Mouse (Mus musculus) frontal cortex, adult (tissue): ENCODE data around the gene Scmh1.
"Not testable (repeated sequence)": the region's sequence is repeated elsewhere in the genome, so short reads cannot be mapped to it uniquely, and the experiment has no call there.

Source experiments
- ATAC-seq: cut with Nextera tagmentation; 2 replicates; pipeline ENCODE4 v1.9.2; 2017; ENCODE audit warnings: mild to moderate bottlenecking, moderate library complexity, mixed read lengths; ENCODE audit not compliant: low TSS enrichment

Gene Scmh1

DNA sequence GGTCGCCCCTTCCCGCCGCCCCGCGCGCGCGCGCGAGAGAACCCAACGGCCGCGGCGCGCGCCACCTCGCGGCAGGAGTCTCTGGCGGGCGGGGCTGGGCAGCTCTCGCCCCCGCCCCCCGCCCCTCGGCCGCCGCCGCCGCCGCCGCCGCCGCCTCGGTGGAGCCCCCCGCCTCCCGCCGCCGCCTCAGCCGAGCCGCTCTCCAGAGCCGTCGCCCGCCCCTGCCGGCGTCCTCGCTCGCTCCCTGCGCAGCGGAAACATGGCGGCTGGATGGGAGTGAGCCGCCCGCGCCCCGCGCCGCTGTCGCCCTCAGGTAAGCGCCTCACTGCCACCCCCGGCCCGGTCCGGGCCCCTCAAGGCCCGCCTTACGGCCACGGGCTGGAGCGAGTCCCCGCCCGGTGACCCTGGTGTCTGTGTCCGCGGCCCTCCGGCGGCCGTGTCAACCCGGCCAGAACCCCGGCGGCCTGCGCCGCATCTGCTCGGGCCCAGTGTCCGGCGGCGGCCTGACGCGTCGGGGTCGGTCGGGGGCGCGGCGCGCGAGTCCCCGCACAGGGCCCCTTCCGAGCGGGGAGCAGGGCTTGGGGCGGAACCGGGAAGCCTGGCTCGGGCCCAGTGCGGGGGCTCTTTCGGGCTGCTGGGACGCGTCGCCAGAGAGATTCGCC, at the start of gene Scmh1:
TSS of gene Scmh1 (plus strand) at position 138 of the 662 bp plus-strand sequence.
- peak; percentile 79 for ATAC-seq

DNA sequence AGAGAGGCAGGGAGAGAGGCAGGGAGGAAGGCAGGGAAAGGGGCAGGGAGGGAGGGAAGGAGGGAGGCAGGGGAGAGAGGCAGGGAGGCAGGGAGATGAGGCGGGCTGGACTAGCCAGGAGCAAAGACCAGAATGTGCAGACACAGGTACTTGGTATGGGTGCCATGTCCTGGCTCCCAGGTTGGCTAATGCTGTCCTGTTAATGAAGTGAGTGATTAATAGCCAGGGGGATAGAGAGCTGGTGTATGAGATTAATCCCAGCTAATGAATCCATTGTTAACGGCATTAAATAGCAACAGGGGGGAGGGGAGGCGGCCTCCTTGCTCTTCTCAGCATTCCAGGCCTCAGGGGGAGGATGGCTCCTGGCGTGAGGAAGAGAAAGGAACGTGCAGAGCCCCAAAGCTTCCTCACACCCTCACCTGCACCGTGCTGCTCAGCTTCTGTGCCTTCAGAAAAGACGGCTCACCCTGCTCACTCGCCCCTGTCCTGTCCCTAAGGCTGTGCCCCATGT, 45.0 kb upstream of the Scmh1 start:
- no peak for ATAC-seq

DNA sequence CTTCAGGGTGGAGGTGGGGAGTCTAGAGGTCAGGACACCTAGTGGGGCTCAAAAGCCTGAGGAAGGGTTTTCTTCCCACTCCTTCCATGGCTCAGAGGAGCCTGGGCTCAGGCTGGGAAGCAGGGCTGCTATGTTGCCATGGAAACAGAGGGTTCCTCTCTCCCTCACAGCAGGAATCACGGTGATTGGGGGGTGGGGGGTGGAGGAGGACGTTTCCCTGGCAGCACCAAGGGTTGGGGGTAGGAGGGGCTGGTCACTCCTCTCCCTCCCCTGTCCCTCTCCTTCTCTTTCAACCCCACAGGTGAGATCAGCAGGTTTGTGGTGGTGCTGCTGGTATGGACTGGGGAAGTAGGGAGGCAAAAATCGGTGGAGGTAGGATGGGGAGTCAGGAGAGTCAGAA, 40.4 kb upstream of the Scmh1 start:
- peak; percentile 66 for ATAC-seq

DNA sequence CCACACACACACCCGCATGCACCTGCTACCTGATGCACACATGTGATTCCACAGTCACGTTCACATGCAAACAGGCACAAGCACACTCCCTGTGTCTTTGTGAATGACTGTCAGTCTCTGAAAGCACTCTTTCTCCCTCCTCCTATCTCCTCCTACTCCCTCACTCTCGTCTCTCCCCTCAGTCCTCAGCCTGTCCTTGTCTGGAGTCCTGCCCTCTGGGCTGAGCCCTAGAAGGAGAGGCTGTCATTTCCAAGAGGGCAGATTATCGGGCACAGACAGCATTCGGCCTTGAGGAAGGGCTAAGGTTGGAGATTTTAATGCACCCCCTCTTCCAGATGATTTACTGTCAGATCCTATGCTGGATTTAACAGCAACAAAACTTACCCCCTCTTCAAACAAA, 39.6 kb upstream of the Scmh1 start:
- peak; percentile 22; the same call in 1 of the 2 replicates for ATAC-seq

DNA sequence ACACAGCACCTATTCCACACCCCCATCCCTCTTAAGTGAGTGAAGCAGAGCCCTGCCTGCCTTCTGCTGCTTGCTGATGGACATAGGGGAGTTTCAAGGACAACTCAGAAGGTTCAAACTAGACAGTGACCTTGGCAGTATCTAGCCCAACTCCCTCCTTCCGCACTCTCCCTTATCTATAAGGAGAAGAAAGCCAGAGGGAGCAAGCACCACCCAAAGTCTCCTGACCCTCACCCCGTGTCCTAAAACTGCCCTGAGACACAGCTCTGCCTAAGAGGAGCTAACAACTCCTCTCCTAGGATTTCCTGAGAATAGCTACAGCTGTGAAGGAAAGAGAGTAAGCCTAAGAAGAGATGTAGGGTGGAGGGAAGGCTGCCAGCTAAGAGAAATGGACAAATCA, 37.0 kb upstream of the Scmh1 start:
- ATAC-seq: no peak

DNA sequence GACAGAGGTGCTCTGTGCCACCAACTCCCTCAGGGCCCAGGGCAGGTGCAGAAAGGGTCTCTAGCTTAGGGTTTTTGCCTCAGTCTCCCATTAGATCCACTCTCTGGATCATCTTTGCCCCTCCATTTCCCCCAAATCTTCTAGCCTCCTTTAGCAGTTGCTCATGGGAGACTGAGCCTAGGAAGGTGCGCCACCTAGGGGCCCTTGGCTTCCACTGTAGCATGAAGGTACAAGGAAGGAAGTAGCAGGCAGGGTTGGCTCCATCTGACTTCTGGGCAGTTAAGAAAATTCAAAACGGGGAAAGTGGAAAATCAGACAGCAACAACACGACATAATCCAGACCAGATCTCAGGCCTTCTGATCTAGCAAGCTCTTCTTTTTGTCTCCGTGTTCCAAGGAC, 36.4 kb upstream of the Scmh1 start:
- ATAC-seq: peak; percentile 78

DNA sequence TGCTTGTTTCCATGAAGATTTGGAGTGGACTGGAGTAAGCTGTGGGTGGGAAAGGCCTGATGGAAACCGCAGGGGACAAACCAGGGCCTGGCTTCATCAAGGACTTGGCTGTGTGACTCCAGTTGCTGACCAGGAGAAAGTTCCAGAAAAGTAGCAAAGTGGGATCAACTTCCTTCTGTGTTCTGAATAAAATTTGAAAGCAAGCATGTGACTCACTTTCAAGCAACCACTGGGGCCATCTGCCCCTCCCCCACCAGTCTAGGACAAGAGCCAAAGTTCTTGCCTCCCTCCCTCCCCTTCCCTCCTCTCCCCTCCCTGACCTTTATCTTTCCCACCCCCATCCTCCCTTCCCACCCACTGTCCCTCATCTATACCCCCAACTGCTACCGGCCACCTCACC, 35.9 kb upstream of the Scmh1 start:
- no peak for ATAC-seq

DNA sequence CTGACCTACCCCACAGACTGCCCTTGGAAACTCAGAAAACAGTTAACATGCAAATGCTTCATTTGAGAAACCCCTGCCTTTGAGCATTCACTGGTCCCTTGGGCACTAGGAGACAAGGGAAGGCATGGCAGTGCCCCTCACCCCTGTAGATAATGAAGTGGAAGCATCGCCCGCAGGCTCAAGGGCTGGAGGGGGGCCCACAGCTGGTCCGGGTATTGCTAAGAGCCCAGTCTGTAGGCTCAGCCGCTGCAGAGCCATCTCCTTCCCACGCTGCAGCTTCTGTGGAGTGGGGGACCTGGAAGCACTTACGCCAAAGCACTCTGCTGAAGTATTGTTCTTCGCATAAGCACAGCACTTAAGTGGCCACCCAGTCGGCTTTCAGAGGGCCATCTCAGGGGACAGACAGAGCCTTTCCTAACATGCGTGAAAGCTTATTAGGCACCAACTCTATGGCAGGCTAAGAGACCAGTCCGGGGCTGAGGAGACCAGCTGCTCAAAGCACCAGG, 35.2 kb upstream of the Scmh1 start:
- ATAC-seq: peak; percentile 57

DNA sequence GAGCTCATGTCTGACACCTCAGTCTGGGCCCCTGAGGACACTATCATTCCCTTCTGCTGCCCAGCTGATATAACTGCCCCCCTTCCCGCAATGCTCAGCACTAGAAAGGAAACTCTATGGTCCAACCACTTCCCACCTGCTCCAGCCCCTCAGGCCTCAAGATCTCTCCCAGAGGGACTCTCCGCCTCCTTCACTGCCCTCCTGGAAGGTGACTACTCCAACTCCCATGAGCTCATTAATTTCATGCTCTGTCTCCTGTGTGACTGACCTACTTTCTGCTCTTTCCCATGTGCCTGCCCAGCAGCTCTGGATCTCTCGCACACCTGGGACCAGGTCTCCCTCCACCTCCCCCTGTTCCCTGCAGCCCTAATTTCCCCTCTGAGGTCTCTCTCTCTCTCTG, 32.2 kb upstream of the Scmh1 start:
- ATAC-seq: no peak

DNA sequence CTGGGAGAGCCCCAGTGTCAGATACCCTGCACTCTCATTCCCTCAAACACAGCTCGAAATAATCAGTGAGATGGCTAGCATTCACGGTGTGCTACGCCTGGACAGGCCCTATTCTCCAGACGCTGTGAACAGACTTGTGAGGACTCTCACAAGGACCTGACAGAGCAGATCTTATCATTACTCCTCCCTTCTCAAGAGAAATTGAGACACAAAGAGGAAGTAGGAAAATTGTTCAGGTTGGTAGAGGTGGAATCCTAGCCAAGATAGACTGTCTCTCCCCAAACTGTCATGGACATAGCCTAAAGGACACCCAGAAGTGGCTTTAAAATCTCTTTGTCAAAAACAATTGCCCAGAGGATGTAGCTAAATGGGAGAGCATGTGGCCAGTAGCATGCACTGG, 31.3 kb upstream of the Scmh1 start:
- no peak for ATAC-seq

DNA sequence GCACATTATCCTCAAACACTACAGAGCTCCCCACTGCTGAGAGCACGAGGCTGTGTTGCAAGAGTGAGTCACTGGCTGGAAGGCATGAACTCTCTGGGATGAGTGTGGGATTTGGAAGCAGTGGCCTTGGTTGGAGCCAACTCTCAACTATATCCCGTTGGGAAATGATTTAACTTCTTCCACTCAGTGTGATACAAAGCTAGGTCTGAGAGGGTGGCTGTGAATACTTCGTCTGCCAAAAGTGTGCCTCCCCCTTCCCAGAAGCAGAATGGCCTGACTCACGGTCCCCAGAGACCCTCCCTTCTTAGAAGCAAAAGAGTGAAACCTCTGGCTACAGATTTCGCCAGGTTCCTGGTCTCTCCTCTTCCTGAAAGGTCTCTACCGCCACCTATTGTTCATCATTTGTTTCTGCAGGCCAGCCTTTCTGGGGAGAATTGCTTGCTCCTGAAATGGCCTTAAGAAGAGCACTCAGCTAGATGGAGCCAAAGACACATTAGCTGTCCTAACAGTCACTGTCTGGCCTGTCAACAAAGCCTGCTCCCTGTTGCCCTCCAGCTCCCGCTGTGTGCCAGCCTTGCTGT, 24.2 kb upstream of the Scmh1 start:
- peak; percentile 92 for ATAC-seq

DNA sequence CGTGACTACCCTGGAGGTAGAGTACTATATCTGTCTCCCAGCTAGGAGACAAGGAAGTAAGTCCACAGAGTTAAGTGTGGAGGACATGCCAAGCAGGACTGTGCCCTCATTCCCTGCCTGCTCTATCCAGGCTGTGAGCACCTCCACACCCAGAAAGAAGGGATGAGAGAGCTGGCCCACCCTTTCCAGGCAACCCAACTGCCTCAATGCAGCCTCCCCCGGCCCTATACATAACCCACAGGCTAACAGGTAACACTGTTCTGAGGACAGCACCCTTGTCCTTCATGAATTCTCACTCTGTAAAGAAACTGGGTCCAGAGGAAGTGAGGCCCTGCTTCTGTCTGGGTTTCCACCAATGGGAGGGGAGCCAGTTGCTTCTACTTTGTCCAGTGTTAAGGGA, 19.6 kb upstream of the Scmh1 start:
- ATAC-seq: no peak

DNA sequence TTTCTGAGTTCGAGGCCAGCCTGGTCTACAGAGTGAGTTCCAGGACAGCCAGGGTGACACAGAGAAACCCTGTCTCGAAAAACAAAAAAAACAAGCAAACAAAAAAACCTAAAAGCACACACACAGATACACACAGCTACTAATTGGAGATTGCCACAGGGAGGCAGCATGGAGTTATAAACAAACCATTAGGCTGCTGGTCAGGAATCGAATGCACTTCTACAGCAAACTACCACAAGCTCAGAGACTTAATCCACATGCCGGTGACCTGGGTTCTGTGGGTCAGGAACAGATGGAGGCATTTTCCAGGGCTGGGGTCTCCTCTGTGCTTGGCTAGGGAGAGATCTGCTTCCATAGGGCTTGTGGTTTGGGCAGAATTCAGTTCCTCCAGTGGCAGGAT, 17.6 kb upstream of the Scmh1 start:
- peak; percentile 76 for ATAC-seq

DNA sequence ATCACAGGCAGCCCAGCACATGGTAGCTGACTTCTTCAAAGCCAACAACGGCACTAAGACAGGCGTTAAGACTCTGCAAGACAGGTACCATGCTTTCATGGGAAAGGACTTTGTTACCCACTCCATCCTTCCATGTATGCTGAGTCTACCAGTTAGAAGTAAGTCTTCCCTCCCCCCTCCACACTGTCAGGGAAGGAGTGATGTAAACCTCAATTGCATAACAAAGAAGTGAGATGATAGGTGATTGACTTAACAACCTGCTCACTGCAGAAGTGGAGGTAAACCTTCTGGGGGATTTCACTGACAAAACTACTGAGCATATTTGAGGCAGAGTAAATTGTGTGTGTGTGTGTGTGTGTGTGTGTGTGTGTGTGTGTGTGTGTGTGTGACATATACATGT, 17.1 kb upstream of the Scmh1 start:
- no peak for ATAC-seq

DNA sequence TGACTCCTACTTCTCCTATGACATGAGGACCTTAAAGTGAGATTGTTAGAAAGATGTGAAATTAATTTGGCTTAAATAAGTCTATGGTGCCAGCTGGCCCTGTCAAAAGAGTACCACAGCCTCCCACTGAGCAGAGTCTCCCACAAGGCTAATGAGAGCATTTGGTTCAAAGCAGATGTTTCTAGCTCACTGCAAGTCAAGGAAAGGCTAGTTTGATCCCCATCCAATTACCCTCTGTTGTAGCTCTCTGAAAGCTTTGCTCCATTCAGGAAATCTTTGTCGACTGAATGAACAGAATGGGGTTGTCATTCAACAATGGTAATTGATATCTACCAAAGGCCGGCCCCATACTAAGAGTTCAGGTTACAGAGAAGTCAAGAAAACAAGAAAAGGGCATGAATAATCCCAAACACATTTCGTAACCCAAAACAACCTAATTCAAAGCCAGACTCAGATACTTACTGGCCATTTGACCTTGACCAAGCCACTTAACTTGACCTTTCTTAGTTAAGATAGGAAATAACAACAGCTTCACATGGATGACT, 16.0 kb upstream of the Scmh1 start:
- no peak for ATAC-seq

DNA sequence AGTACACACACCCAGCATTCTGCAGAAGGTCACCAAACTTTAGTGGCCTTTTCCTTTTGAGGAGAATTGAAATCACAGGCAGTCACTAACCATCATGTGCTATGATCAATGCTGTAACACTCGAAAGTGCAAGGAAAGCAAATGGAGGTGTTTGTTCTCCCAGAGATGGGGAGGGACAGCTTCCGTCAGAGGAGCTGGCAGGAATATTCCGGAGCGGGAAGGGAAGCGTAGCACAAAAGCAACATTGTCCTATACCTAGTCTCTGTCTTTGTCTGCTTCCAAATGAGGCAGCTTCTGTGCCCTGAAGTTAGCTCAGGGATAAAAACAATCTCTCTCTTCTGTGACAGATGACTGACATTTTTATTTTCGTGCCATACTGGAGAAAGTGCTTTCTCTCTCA, 15.5 kb upstream of the Scmh1 start:
- ATAC-seq: no peak

DNA sequence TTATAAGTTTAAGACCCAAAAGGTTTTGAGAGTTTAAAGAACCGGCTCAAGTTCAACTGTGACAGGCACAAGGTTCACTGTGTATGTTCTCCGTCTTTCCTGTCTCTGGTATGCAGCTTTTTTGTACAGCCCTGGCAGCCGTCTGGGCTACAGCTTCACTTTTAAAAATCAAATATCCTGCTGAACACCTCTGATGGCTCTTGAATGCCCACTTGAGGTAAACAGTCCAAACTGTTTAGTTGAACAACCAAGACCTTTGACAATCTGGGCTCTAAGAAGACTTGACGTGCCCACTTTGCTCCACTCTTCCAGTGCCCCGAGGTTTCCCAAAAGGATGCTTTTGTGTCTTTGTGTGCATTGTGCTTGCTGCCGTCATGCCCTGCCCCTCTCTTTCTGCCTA, 13.5 kb upstream of the Scmh1 start:
- no peak for ATAC-seq

DNA sequence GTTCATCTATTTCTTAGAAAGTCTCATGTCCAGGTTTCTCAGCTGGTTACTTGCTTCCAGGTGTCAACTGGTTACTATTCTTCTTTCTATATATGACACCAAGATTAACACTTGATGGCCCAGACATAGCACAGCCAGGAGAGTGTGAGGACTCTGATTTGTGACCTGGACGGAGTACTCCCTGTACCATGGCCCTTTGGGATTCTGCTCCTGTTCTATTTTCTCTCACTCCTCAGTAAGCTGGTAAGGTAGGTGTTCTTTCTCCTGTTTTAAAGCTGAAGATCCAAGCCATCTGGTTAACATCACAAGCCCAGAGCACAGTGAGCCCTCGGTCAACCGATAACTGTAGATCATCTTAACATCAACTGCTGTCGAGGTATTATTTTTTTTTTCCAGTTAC, 12.7 kb upstream of the Scmh1 start:
- no peak for ATAC-seq

DNA sequence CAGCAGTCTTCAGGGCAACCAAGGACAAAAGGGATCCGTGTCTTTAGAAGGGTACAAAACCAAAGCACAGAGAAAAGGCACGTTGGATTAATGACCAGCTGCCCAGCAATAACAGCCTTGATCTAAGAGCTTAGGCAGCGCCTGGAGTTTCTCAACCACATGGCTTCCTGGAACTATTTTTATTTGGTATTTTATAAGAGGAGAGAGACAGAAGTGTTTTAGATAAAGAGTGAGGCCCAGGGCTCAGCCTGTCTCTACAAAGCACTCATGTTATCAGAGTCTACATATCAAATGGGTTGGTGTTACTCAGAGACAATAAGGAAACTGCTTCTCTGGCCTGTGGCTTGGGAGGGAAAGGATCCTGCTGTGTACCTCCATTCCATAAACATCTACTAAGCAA, 12.3 kb upstream of the Scmh1 start:
- ATAC-seq: no peak

DNA sequence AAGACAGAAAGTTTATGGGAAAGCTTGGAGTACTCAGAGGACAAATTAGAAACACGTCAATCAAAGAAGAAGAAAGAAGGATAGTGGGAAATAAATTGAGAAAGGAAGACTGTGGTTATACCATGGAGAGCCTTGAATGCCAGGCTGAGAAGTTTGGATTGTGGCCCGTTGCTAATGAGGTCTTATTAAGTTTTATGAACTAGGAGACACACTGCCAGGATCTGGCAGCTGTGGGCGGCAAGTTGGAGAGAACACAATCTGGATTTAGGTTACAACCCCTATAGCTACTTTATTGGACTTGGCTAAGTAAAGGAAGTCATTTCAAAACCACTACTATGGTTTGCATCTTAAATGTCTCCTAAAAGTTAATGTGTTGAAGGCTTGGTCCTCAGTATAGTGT, 4.8 kb upstream of the Scmh1 start:
- ATAC-seq: no peak

DNA sequence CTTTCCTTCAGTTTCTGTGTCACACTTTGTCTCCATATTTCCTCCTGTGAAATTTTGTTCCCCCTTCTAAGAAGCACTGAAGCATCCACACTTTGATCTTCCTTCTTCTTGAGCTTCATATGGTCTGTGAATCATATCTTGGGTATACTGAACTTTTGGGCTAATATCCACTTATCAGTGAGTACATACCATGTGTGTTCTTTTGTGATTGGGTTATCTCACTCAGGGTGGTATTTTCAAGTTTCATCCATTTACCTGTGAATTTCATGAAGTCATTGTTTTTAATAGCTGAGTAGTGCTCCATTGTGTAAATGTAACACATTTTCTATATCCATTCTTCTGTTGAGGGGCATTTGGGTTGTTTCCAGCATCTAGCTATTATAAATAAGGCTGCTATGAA, 3.0 kb upstream of the Scmh1 start:
- ATAC-seq: not testable (repeated sequence)

DNA sequence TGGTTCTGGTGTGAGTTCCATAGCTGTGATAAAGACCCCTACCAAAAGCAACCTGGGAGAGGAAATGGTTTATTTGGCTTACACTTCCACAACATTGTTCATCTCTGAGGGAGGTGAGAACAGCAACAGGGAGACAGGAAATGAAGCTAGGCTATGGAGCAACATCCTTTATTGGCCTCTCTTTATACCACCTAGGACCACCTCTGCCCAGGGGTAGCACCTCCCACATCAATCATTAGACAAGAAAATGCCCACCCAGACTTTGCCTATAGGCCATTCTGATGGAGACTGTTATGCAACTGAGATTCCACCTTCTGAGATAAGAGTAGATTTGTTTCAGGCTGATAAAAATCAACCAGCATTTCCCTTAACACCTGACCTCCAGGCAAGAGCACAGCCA, 834 bp upstream of the Scmh1 start:
- no peak for ATAC-seq

DNA sequence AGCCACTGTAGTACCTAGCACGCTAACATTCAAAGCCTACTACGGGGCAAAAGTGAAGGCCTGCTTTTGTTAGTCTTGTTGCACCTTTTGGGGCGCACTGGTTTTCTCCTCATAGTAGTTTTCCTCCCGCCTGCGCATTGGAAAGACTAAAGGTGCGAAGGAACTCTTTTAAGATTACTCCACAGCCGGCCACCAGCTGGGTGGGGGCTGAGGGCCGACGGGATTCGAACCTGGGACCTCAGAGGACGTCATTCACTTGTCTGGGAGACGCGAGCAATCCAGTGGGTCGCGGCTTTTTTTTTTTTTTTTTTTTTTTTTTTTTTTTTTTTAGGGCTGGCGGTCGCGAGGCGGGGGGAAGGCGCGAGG, 320 bp upstream of the Scmh1 start:
- no peak for ATAC-seq
